Mouse (Mus musculus): ENCODE results near the gene Hoxb3.

GRCm38 (mm10) chr11:96313806-96314428, 9.2 kb upstream of the Hoxb3 start:
- TF ChIP-seq CTCF (IDR thresholded peaks at IDR 0.05; ENCODE audit: low read depth) (no peak), EP300 (IDR thresholded peaks at IDR 0.05; ENCODE audit: low read depth) (no peak)
